Mouse (Mus musculus): Measurements from ENCODE around the gene Dcaf12l2. TPM values are rescaled to one million over a fixed set of nuclear protein-coding genes. Genes with fewer than 3 reads are reported as not detected.

Gene Dcaf12l2
- polyA plus RNA-seq (2012; rRNA removed): 0.69 and 1.1 TPM in 2 replicates

GRCm38 (mm10) chrX:44367646-44368521 lies at the start of gene Dcaf12l2:
TSS of gene Dcaf12l2 (minus strand) at chrX:44368342.

All from central nervous system, embryonic 14 days (tissue).